Mouse (Mus musculus): ENCODE measurements around the gene Crybb2.
A peak's percentile ranks its signal among the peaks of the same experiment; 100 is the strongest.

The Crybb2 gene

DNA sequence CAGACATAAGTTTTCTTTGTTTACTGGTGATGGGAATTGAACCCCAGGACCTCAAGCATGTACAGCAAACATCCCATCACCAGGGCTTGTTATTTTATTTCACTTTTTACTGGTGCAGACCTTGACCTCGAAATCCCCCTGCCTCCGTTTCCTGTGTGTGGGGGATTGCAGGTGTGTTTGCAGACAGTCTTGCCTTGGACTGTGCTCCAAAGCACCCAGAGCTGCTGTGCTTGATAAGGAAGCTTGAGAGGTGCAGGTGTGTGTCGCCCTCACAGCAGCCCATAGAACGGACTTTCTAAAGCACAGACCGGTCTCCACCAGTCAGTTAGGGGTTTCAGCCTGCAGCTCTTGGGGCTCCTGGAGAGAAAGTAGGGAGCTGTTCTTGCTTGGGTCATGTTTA lies 43.2 kb downstream of the Crybb2 start:
- no peak for DNase-seq

DNA sequence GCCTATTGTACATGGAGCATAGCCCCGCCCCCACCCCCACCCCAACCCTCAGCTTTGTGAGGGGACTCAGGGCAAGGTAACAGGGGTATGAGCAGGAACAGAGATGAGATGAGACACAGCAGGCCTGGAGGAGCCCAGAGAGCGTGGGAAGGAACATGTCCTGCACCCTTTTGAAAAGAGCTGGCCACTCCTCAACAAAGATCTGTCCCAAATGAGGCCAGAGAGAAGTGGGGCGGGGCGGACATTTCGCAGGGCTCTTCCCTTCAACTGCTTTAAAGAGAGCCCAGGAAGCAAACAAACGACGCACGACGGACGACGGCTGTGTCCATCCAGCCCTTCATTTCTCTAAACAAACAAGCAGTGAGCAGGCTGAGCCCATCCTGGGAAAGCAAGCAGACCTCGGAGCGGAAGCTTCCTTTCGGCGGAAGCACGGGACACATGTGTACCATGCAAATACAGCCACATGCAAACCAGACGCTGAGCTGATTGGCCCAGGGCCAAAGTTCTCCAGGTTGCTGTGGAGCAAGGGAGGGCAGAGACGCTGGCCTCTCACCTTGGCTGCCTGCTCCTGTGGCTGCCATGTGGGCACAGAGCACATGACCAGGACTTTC lies 45.7 kb downstream of the Crybb2 start:
- peak; percentile 13 to 34 for DNase-seq

DNA sequence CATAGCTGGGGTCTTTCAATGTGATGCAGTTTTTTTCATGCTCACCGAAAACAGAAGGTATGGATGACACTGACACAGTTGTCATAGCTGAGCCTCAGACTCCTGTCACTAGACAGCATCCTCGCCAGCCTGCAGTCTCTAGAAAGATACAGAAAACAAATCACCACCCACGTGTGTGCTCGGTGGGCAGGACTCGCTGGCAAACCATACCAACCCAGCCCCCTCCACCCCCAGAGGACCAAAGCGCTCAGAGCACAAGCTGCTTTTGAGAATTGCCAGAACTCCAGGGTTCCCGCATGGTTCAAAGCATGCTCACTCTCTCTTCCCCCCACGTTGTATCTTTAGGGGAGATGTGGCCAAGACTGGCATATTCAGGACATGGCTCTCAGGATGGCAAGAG lies 51.7 kb downstream of the Crybb2 start:
- DNase-seq, result no peak

DNA sequence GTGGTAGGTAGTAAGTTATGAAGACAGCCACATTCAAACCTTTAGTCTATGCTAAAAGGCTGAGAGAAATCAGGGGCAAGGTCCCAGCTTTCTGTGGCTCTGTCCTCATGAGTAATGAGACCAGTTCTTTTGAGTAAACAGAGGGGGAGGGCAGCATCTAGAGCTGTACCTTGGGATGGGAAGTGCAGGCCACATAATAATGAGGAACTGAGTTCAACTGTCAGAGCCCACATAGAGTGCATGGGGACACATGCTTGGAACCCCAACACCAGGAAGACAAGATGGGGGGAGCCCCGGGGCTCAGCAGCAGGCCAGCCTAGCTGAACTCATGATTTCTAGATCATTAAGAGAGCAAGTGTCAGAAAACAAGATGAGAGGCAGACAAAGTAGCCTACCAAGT lies 52.9 kb downstream of the Crybb2 start:
- no peak for DNase-seq

DNA sequence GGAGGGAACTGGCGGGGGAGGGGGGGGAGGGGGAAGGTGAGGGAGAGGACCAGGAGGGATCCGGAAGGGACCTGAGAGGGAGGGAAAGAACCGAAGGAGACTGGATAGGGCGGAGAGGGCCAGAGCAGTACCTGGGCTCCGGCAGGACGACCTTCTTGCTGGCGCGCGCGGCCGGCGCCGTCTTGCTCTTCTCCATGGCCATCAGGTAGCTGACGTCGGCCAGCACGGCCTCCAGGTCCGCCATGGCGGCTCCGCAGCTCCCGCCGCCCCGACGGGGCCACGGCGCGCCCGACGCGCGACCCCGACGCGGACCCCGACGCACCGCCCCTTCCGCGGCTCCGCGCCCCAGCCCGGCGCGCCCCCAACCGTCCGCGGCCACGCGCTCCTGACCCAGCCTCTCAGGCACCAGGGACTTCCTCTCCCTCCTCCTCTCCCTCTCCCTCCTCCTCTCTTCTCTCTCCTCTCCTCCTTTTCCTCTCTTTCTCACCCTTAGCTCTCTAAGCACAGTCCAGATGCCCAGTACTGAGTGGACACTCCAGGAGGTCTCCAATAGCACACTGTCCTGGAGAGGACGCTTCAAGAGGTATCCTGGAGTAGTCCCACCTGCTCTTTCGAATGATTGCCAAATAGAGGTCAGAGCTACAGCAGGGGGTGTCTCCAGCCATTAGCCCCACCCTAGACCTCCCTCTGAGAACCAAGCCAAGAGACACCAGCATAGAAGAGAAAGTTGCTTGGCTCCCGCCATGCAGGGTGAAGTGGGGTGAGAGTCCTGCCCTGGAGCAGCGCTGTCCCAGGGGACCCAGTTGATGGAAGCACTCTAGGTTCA lies 54.5 kb downstream of the Crybb2 start, which contains the start of gene Grk3:
TSS of gene Grk3 (minus strand) at position 556 of the 826 bp plus-strand sequence.
- peak; percentile 14 to 29 for DNase-seq

DNA sequence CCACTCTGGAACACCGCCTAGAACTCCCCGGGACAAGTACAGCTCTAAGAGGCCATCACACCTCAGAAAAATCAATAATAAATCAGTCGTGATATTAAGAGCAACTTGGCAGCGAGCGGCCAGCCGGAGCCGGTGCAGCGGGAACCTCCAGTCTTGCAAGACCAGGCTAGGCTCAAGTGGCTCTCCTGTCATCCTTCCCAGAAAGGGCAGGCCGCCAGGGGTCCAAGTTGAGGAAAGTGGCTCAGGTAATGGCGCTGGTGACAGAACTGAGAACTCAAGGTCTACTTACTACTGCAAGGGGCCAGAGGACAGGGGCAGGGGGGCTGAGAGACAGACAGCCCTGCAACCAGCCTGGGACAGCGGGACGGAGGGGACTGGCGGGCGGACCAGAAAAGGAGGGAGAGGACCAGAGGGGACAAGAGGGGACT lies 55.1 kb downstream of the Crybb2 start:
- no peak for DNase-seq

DNA sequence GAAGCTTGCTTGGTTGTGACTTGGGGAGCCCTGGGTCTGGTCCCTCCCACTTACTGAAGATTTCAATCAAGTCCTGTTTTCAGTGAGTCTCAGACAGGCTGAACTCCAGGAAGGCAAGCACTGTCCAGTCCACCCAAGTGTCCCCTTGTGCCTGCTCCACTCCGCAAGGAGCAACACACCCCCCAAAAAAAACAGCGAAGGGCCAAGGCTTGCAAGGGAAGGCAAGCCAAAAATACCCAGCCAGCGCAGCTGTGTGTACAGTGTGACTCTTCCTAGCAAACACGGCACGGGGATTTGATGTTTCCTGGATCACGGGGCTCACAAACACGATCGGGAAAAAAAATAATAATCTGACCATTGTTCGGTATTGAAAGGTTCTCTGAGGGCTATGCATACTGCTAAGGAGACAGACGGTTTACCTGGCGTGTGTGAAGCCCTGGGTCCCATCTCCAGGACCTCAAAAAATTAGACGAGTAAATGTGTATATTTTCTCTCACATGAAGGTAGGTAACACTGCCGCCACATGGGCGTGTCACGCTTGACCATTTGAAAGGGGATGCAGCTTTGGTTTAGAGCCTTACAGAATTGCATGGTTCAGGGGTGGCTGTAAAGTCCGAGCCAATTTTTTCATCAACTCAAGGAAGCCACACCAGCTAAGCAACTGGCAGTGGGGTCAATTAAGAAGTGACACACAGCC lies 55.7 kb downstream of the Crybb2 start:
- DNase-seq, result no peak

DNA sequence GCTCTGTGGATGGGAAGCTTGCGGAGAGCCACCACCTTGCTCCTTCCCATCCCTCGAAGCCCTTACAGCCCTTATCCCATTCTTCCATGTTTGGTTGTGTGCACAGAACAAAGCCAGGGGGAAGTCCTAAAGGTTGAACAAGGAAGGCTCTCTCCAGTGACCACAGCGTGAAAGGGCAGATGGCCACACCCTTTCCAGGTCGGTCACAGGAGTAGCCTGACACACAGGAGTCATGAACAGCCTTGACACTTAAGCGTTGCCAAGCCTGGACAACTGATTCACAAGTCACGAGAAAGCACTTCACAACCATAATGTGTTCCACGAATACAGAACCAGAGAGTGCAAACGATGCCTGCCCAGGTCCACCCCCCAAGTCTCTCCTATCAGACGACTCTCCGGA lies 58.0 kb downstream of the Crybb2 start:
- DNase-seq, result no peak

DNA sequence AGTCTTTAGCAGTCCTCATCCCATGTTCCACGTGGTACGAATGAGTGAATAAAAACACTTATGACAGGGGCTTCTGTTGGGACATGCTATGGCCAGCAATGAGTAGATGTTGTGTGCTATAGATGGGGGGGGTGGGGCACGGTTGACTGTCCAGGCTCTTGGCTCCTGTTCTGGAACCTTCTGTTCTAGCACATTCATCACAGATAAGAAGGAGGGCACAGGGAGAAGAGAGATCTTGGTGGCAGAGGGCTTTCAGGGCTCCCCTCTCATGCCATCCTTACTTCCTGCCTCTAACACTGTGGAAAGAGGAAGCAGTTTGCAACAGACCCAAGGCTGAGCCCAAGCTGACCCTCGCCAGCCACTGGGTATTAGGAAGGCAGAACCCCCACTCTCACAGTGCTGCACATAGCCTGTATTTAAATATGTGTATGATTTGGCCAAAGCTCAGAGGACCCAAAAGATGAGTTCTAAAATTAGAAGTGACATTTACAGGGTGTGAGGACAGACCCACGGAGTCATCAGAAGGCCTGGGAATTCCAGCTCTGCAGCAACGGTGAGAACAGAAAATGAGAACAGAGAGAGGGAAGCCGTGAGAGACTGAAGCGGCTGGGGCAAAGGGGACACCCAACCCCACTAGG lies 60.6 kb downstream of the Crybb2 start:
- no peak for DNase-seq

DNA sequence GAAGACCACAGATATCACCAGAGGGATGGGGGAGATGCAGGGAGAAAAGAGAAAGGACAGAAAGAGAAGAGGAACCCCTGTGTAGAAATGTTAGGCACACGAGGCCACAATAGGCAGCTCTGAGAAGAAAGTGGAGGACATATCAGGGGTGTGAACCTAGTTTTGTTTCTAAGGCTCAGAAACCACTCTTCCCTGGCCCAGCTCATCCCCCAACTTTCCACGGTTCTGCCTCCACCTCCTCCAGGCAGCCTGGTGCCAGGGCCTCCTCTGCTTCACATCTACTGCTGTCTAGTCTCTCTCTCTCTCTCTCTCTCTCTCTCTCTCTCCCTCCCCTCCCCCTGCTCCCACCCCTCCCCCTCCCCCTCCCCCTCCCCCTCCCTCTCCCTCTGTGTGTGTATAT lies 61.4 kb downstream of the Crybb2 start:
- no peak for DNase-seq
